Mouse (Mus musculus) adrenal gland, adult 2 months (tissue): ENCODE results near the gene Stbd1. TPM values are rescaled to one million over a fixed set of nuclear protein-coding genes. Genes with fewer than 3 reads are reported as not detected.

Experiments used
- DNase-seq: peaks from one replicate; pipeline ENCODE4 v3.0.0; 2021
- polyA plus RNA-seq: library from polyadenylated mRNA; depleted of rRNA; stranded (reverse); fragments of >200 nt; gene quantifications from 2 replicates; pipeline ENCODE4 v1.2.3, GENCODE M21; 2012; rRNA removed
- total RNA-seq, 2 experiments: library from RNA; stranded (reverse); gene quantifications; 2 replicates each; pipeline ENCODE4 v1.2.3; 2021

The Stbd1 gene
- total and polyA plus RNA-seq, 3 experiments: 2.4 to 5.6 (median 5.0) TPM

DNA sequence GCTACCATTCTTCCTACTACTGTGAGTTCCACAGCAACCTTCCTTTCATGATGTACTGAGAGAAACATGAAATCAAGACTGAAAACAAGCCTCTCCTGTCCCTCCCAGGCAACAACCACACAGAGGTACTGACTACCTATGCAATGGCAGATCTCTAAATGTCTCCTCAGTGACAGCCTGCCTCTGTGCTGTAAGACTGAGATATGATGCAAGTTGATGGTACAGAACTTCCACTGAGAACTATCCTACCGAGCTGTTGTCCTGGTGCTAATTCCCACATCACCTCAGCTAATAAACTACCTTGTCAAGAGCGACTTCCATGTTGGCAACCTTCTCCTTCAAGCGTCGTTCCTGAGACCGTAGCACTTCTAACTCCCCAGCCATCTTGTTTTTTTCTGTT, 33.0 kb downstream of the Stbd1 start:
- DNase-seq: no peak

DNA sequence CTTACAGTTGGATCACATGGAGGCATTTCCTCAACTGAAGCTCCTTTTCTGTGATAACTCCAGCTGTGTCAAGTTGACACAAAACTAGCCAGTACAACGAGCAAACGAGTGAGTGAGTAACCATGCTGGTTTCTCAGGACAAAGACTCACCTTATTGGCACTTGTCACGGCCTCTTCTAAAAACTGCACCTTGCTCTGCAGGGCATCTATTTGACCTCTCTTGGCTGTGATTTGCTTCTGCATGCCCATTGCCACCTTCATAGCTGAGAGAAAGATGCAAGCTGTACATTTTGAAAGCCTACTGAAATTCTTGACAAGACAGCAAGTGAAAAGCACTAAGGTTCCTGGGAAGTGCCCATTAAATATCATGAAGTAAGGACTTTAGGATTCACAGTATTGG, 38.0 kb downstream of the Stbd1 start:
- no peak for DNase-seq

Other genes starting within 250 kb of the Stbd1 start
- 10 to 100 TPM; 27.3 to 29.3 TPM for gene Nup54, start 167.8 kb upstream of the Stbd1 start, total RNA-seq
- gene Nup54, start 167.8 kb upstream of the Stbd1 start, polyA plus RNA-seq: 4.5 and 7.0 TPM in 2 replicates
- 10 to 100 TPM; 58.7 to 79.0 TPM for gene Scarb2, start 96.2 kb upstream of the Stbd1 start, total RNA-seq
- 18.1 and 19.6 TPM in 2 replicates for gene Scarb2, start 96.2 kb upstream of the Stbd1 start, polyA plus RNA-seq
- gene Fam47e, start 48.0 kb upstream of the Stbd1 start, total RNA-seq: not detected
- not detected in 2 replicates for gene Fam47e, start 48.0 kb upstream of the Stbd1 start, polyA plus RNA-seq
- gene Ccdc158, start 72.2 kb downstream of the Stbd1 start, total RNA-seq: under 1 TPM; 0.26 to 0.31 TPM
- 0.04 and 0.11 TPM in 2 replicates for gene Ccdc158, start 72.2 kb downstream of the Stbd1 start, polyA plus RNA-seq
- 1 to 10 TPM; 6.4 to 7.8 TPM for gene Shroom3, start 80.4 kb downstream of the Stbd1 start, total RNA-seq
- 3.8 and 5.1 TPM in 2 replicates for gene Shroom3, start 80.4 kb downstream of the Stbd1 start, polyA plus RNA-seq